Mouse (Mus musculus): ENCODE measurements around the gene Vgll4. TPM values are rescaled to one million over a fixed set of nuclear protein-coding genes. Genes with fewer than 3 reads are reported as not detected.

Gene Vgll4
- polyA plus RNA-seq, 1 experiment from 2014 or later = 60.6 TPM

DNA sequence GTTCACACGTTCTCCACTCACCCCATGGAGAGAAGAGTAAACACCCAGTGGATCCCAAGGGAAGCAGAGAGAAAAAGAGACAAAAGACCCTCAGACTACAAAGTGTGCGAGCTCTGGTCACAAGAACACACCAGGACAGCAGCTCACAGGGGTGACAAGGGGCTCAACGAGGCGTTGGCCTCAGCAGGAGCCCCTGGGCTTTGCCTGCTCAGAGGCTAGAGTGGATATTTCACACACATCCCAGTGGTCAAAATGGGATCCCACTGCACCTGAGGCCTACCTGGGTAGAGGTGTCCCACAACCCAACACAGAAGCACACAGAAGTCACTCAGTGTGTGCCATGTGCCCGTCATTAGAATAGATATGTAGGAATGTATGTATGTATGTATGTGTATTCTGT is 84.7 kb downstream of the Vgll4 start:
- peaks cover 7% of the 10 kb centered on the region; the same call in 1 of the 2 replicates for H3K36me3 ChIP-seq

DNA sequence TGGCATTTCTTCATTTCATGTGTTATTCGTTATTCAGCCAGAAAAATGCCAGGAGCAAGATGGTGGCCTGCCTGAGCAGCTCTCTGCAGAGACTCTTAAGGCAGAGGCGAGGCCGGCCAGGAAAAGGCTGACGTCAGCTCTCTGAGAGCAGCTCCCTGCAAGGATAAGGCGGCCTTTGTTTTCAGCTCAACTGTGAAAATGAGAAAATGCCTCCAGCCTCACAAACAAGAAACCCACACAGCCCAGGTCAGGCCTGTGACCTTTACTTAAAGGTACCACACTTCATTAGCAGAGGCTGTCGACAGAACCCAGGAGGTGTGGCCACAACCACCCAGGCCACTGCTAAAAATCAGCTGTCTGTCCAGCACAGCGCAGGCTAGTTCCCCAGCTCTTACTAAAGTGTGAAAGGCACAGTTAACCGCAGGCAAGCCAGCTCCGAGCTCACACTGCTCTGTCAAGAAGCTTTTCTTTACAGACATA is 86.5 kb downstream of the Vgll4 start:
- Histone ChIP-seq H3K4me3 (no peak overlapping the region), H3K4me1 (replicated peaks) (peaks cover 98% of the 10 kb centered on the region), H3K36me3 (peaks cover 7% of the 10 kb centered on the region; the same call in 1 of the 2 replicates), H3K9me3 (no peaks in the 10 kb centered on the region), H3K27me3 (no peaks in the 10 kb centered on the region), H3K27ac (replicated peaks) (peak overlapping the region; percentile 95), H3K9ac (peak overlapping the region; percentile 52), H3K4me2 (peak overlapping the region; percentile 19)
- ATAC-seq (ENCODE audit: low read depth) = peak; percentile 92
- 2% methylated on average over 9 of the region's 9 CpGs for WGBS

More for the DNA sequence above, 84.7 kb downstream of the Vgll4 start:
- Histone ChIP-seq H3K9ac (no peak overlapping the region), H3K4me2 (no peak overlapping the region), H3K9me3 (no peaks in the 10 kb centered on the region), H3K4me1 (replicated peaks) (peaks cover 95% of the 10 kb centered on the region), H3K4me3 (no peak overlapping the region), H3K27ac (replicated peaks) (peak overlapping the region; percentile 95; the same call in 1 of the 2 replicates), H3K27me3 (no peaks in the 10 kb centered on the region)
- 81% methylated on average over 5 of the region's 5 CpGs for WGBS
- ATAC-seq (ENCODE audit: low read depth) = no peak

GRCm38 (mm10) chr6:114882675-114883074 is 87.1 kb downstream of the Vgll4 start:
- Histone ChIP-seq H3K27me3 (no peaks in the 10 kb centered on the region), H3K4me1 (replicated peaks) (peaks cover 98% of the 10 kb centered on the region), H3K9me3 (no peaks in the 10 kb centered on the region), H3K4me2 (peak overlapping the region; percentile 19), H3K36me3 (peaks cover 7% of the 10 kb centered on the region; the same call in 1 of the 2 replicates), H3K27ac (replicated peaks) (peak overlapping the region; percentile 95), H3K9ac (peak overlapping the region; percentile 52), H3K4me3 (no peak overlapping the region)
- peak; percentile 54 for ATAC-seq (ENCODE audit: low read depth)
- 15% methylated on average over 7 of the region's 7 CpGs for WGBS

DNA sequence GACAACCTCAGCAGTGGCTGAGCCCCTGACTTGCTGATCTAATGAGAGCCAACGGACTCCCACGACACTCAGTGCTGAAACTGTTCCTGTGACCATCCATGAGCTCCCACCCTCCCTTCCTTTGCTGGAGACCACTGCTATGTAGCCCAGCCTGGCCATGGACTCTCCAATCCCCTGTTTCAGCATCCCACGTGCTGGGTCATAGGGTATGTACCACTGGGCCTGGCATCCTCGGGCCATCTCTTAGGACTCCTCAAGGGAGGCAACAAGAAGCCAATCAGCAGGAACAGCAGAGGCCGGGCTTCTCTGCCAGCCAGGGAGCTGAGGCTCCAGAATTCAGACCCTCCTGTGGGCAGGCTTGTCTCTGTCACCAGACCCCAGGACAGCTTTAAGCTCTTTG is 87.6 kb downstream of the Vgll4 start:
- H3K4me2 ChIP-seq = peak overlapping the region; percentile 19
- no peaks in the 10 kb centered on the region for H3K9me3 ChIP-seq
- H3K36me3 ChIP-seq = peaks cover 7% of the 10 kb centered on the region; the same call in 1 of the 2 replicates
- H3K9ac ChIP-seq = peak overlapping the region; percentile 52
- H3K27me3 ChIP-seq = no peaks in the 10 kb centered on the region
- WGBS = 46% methylated on average over 5 of the region's 5 CpGs
- peaks cover 98% of the 10 kb centered on the region for H3K4me1 ChIP-seq (replicated peaks)
- ATAC-seq (ENCODE audit: low read depth) = 0 out of 2 replicates have a peak, but pooled peaks have one; percentile 19
- peak overlapping the region; percentile 95 for H3K27ac ChIP-seq (replicated peaks)
- no peak overlapping the region for H3K4me3 ChIP-seq

GRCm38 (mm10) chr6:114880798-114881197 is 89.0 kb downstream of the Vgll4 start:
- Histone ChIP-seq H3K9ac (no peak overlapping the region), H3K4me1 (replicated peaks) (peaks cover 98% of the 10 kb centered on the region), H3K27ac (replicated peaks) (peak overlapping the region; percentile 95; the same call in 1 of the 2 replicates), H3K27me3 (no peaks in the 10 kb centered on the region), H3K4me2 (no peak overlapping the region), H3K9me3 (no peaks in the 10 kb centered on the region), H3K36me3 (peaks cover 3% of the 10 kb centered on the region; the same call in 1 of the 2 replicates), H3K4me3 (no peak overlapping the region)
- WGBS = 78% methylated on average over 4 of the region's 4 CpGs
- ATAC-seq (ENCODE audit: low read depth) = no peak

DNA sequence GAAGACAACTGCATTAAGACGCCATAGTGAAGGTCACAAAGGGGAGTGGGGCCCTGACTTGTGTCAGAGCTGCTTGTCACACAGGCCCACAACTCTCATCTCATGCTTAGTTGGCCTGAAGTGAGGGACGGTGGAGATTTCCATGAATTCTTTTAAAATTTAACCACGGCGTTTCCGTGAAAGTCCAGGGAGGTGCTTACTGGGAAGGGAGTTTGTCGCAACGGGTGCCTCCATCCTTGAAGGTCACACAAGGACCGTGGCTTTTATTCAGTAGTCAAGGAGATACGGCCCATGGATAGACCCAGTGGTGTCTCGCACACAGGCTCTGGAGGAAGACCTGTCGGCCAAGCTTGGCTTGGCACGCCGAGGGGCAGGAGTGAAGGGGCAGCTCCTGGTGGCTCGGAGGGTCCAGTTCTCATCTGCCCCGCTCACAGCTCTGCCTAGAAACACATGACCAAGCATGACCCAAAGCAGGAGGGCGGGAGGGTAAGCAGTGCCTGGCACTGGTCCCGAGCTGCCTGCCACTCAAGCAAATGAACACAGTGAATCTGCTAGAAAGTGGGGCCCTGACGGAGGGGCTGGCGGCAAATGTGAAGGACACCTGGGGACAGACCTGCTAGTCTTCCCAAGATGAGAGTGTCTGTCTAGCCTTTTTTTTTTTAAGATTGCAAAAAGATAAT is 90.8 kb downstream of the Vgll4 start:
- Histone ChIP-seq H3K4me3 (no peak overlapping the region), H3K36me3 (no peaks in the 10 kb centered on the region), H3K4me2 (no peak overlapping the region), H3K9me3 (no peaks in the 10 kb centered on the region), H3K9ac (0 out of 2 replicates have a peak overlapping the region, but pooled peaks have one; percentile 47), H3K27me3 (no peaks in the 10 kb centered on the region), H3K27ac (replicated peaks) (no peak overlapping the region), H3K4me1 (replicated peaks) (peaks cover 100% of the 10 kb centered on the region)
- no peak for ATAC-seq (ENCODE audit: low read depth)
- WGBS = 77% methylated on average over 19 of the region's 19 CpGs

DNA sequence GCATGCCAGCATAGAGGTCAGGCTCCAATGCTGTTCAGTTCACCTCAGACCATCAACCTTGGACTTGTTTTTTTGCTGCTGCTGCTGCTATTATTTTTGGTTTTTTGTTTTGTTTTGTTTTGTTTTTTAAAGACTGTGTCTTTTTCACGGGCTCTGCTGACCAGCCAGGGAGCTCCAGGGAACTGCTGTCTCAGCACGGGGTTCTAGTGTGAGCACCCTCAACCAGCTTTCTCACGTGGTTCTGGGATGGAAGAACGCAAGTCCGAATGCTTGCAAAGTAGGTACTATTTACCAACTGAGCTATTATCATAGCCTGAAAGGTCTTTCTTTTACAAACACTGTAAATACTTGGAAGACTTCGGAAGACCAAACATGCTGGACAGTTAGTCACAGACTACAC is 93.2 kb downstream of the Vgll4 start:
- Histone ChIP-seq H3K27ac (replicated peaks) (peak overlapping the region; percentile 96), H3K9me3 (no peaks in the 10 kb centered on the region), H3K4me1 (replicated peaks) (peaks cover 95% of the 10 kb centered on the region), H3K4me2 (no peak overlapping the region), H3K27me3 (no peaks in the 10 kb centered on the region), H3K4me3 (no peak overlapping the region), H3K36me3 (peaks cover under 1% of the 10 kb centered on the region; the same call in 1 of the 2 replicates), H3K9ac (peak overlapping the region; percentile 78; the same call in 1 of the 2 replicates)
- 64% methylated on average over 6 of the region's 6 CpGs for WGBS
- no peak for ATAC-seq (ENCODE audit: low read depth)

DNA sequence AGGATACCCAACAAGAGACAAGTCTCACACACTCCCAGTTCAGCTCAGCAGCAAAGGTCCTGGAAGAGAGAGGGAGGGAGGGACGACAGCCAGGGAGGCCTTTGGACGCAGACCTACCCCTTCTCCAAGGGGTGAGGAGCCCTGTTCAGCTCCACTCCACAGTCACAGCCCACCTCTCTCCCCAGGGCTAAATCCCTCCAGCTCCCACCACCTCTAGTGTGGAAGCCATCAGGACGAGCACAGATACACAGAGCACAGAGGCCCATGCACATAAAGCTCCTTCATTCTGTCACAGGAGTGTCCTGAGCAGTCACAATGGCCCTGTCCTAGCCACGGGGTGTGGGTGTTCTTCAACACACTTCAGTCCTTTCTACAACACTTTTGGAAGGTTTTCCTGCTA is 93.8 kb downstream of the Vgll4 start:
- Histone ChIP-seq H3K9ac (peak overlapping the region; percentile 78), H3K4me1 (replicated peaks) (peaks cover 92% of the 10 kb centered on the region), H3K4me3 (no peak overlapping the region), H3K27ac (replicated peaks) (peak overlapping the region; percentile 96), H3K9me3 (no peaks in the 10 kb centered on the region), H3K4me2 (0 out of 2 replicates have a peak overlapping the region, but pooled peaks have one; percentile 71), H3K36me3 (peaks cover 6% of the 10 kb centered on the region; the same call in 1 of the 2 replicates), H3K27me3 (no peaks in the 10 kb centered on the region)
- ATAC-seq (ENCODE audit: low read depth) = no peak
- 19% methylated on average over 4 of the region's 4 CpGs for WGBS

GRCm38 (mm10) chr6:114875018-114875558 is 94.7 kb downstream of the Vgll4 start:
- 1% methylated on average over 18 of the region's 18 CpGs for WGBS
- peak; percentile 87 for ATAC-seq (ENCODE audit: low read depth)
- peaks cover 92% of the 10 kb centered on the region for H3K4me1 ChIP-seq (replicated peaks)
- peak overlapping the region; percentile 96 for H3K27ac ChIP-seq (replicated peaks)
- H3K4me2 ChIP-seq = peak overlapping the region; percentile 71
- H3K36me3 ChIP-seq = peaks cover 7% of the 10 kb centered on the region; the same call in 1 of the 2 replicates
- peak overlapping the region; percentile 39 for H3K4me3 ChIP-seq
- peak overlapping the region; percentile 78 for H3K9ac ChIP-seq
- H3K27me3 ChIP-seq = no peaks in the 10 kb centered on the region
- H3K9me3 ChIP-seq = no peaks in the 10 kb centered on the region

DNA sequence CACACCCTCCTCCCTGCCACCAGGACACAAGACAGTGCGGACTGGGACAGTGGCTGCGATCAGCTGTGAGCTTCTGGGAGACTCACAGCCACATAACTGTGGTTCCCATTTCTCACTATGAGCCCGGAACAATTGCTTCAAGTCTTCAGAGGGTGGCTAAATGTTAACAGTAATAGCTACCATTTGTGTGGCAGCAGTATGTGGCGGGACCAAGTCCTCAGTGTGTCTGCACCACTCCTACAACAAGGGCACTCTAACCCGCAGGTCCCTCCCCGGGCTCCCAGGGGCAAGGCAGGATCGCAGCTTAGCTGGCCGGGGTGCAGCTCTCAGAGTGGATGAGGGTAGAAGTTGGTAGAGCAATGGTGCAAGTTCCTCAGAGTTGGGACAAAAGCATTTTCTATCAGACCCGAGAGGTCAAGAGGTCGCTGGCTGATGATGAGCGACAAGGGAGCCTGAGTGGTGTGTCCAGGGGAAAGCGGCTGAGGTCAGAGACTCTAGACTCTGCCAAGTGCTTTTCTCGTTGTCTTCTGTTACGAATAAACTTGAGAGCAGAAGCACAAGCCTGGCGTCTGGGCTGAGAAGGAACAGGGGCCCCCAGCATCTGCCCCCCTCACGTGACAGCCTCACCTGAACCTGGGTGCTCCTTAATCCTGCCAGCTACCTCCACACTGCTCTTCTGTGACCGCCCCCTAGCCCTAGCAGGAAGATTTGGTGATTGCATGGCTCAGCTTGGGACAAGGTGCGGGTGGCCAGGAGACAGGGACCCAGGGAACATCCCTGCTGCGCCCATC is 95.5 kb downstream of the Vgll4 start:
- WGBS = 6% methylated on average over 19 of the region's 19 CpGs

DNA sequence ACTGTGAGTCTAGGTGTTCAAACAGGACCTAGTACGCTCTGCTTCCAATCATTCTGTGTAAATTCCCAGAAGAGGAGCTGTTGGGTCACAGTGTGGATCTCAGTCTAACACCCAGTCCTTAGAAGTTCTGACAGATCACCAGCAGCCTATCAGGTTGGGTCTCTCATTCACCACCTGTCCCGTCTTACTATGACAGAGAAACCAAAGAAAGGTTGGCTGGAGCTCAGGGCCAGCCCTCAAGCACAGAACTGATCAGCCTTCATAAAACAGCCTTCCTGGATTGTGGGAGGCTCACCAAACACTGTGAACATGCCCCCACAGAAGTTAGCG is 96.0 kb downstream of the Vgll4 start:
- Histone ChIP-seq H3K4me3 (peak overlapping the region; percentile 39), H3K36me3 (peaks cover 7% of the 10 kb centered on the region; the same call in 1 of the 2 replicates), H3K4me2 (peak overlapping the region; percentile 71), H3K27me3 (no peaks in the 10 kb centered on the region), H3K27ac (replicated peaks) (peak overlapping the region; percentile 96), H3K4me1 (replicated peaks) (peaks cover 92% of the 10 kb centered on the region), H3K9ac (peak overlapping the region; percentile 78), H3K9me3 (no peaks in the 10 kb centered on the region)
- 68% methylated on average over 3 of the region's 3 CpGs for WGBS
- no peak for ATAC-seq (ENCODE audit: low read depth)

More for the DNA sequence above, 95.5 kb downstream of the Vgll4 start:
- Histone ChIP-seq H3K4me2 (peak overlapping the region; percentile 71), H3K27ac (replicated peaks) (peak overlapping the region; percentile 96), H3K4me1 (replicated peaks) (peaks cover 92% of the 10 kb centered on the region), H3K4me3 (peak overlapping the region; percentile 39), H3K9ac (peak overlapping the region; percentile 78), H3K27me3 (no peaks in the 10 kb centered on the region), H3K36me3 (peaks cover 7% of the 10 kb centered on the region; the same call in 1 of the 2 replicates), H3K9me3 (no peaks in the 10 kb centered on the region)
- ATAC-seq (ENCODE audit: low read depth) = peak; percentile 61
